Mouse (Mus musculus): ENCODE data around the gene Exoc1.

DNA sequence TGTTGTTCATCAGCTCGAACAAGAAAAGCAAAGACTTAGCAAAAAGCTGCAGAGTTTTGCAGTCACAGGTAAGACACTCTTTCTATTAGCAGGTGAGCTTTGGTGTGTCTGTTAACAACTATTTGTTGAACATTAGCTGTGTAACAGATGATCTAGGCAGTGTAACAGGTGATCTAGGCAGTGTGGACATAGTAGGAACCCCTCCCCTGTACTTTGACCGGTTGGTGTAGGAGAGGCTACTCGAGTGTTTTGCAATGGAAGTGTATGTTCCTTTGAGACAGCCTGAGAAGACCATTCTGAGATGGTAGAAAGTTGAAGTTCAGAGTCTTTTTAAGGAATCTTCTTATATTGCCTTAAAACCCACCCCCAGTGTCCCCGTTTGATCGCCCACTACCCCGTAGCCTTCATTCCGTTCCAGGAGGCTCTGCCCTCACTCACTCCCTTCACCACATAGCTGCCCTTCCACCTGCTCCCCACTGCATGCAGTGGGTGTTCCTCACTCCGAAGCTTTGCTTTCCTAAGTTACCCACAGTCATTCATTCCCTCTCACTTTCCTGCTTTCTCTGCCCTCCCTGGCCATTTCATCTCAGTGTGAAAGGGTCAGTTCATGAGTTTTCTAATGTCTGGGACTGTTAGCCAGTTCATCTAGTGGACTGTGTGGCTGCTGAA is 80.7 kb downstream of the Exoc1 start:
- no peak for TF ChIP-seq CTCF (IDR thresholded peaks at IDR 0.05)
- TF ChIP-seq EP300 (IDR thresholded peaks at IDR 0.05), result no peak
